Mouse (Mus musculus): Measurements from ENCODE around the gene Zfp986. TPM values are rescaled to one million over a fixed set of nuclear protein-coding genes. Genes with fewer than 3 reads are reported as not detected.
"Not testable (repeated sequence)": the region's sequence is repeated elsewhere in the genome, so short reads cannot be mapped to it uniquely, and the experiment has no call there.

The Zfp986 gene
- polyA plus RNA-seq (2014; fragmentation: Nextera tagmentation; extraction: Ambion mirVana) = not detected in 2 replicates

GRCm38 (mm10) chr4:145868494-145868893 is at the start of gene Zfp986:
Gene Zfp986, plus strand, starts transcription at chr4:145868794.
- not testable (repeated sequence) for H3K4me1 ChIP-seq (ENCODE audit: control insufficient read depth, insufficient read depth, low read length); H3K9ac ChIP-seq (replicated peaks; ENCODE audit: low read length); H3K27ac ChIP-seq (replicated peaks; ENCODE audit: low read depth, low read length); H3K9me3 ChIP-seq (replicated peaks; ENCODE audit: control insufficient read depth, low read length); H3K4me2 ChIP-seq (ENCODE audit: low read depth, low read length); H3K36me3 ChIP-seq (replicated peaks; ENCODE audit: control insufficient read depth, insufficient read depth, low read depth, low read length); H3K27me3 ChIP-seq (ENCODE audit: control insufficient read depth, insufficient read depth, low read length); H3K4me3 ChIP-seq (ENCODE audit: low read depth, low read length); ATAC-seq (replicated peaks; ENCODE audit: insufficient number of reproducible peaks, low FRiP score, low TSS enrichment, low read depth); DNase-seq (ENCODE audit: low spot score)
- WGBS = 79% methylated on average over 3 of the region's 3 CpGs

- H3K9ac ChIP-seq (replicated peaks; ENCODE audit: low read length); H3K4me2 ChIP-seq (ENCODE audit: low read depth, low read length); H3K4me3 ChIP-seq (ENCODE audit: low read depth, low read length); H3K27me3 ChIP-seq (ENCODE audit: control insufficient read depth, insufficient read depth, low read length); H3K36me3 ChIP-seq (replicated peaks; ENCODE audit: control insufficient read depth, insufficient read depth, low read depth, low read length); DNase-seq (ENCODE audit: low spot score); H3K4me1 ChIP-seq (ENCODE audit: control insufficient read depth, insufficient read depth, low read length); H3K9me3 ChIP-seq (replicated peaks; ENCODE audit: control insufficient read depth, low read length); H3K27ac ChIP-seq (replicated peaks; ENCODE audit: low read depth, low read length): not testable (repeated sequence)
- no CpG with 5 or more reads among the region's 2 CpGs for WGBS
- peak; percentile 68 for ATAC-seq (replicated peaks; ENCODE audit: insufficient number of reproducible peaks, low FRiP score, low TSS enrichment, low read depth)
These were observed 48.6 kb upstream of the Zfp986 start for GRCm38 (mm10) chr4:145819946-145820345.

- H3K4me2 ChIP-seq (ENCODE audit: low read depth, low read length); H3K4me1 ChIP-seq (ENCODE audit: control insufficient read depth, insufficient read depth, low read length); H3K4me3 ChIP-seq (ENCODE audit: low read depth, low read length); H3K9ac ChIP-seq (replicated peaks; ENCODE audit: low read length); H3K27ac ChIP-seq (replicated peaks; ENCODE audit: low read depth, low read length); H3K27me3 ChIP-seq (ENCODE audit: control insufficient read depth, insufficient read depth, low read length); H3K9me3 ChIP-seq (replicated peaks; ENCODE audit: control insufficient read depth, low read length); ATAC-seq (replicated peaks; ENCODE audit: insufficient number of reproducible peaks, low FRiP score, low TSS enrichment, low read depth); H3K36me3 ChIP-seq (replicated peaks; ENCODE audit: control insufficient read depth, insufficient read depth, low read depth, low read length); DNase-seq (ENCODE audit: low spot score): not testable (repeated sequence)
- WGBS = 93% methylated on average over 3 of the region's 8 CpGs
These were observed 43.0 kb upstream of the Zfp986 start for GRCm38 (mm10) chr4:145825606-145826005.

- WGBS = 90% methylated on average over 1 of the region's 14 CpGs
- not testable (repeated sequence) for H3K36me3 ChIP-seq (replicated peaks; ENCODE audit: control insufficient read depth, insufficient read depth, low read depth, low read length); H3K4me3 ChIP-seq (ENCODE audit: low read depth, low read length)
These were observed 37.1 kb upstream of the Zfp986 start for GRCm38 (mm10) chr4:145831328-145832062.

GRCm38 (mm10) chr4:145836300-145836862 is 32.2 kb upstream of the Zfp986 start:
- H3K27me3 ChIP-seq (ENCODE audit: control insufficient read depth, insufficient read depth, low read length); H3K4me2 ChIP-seq (ENCODE audit: low read depth, low read length); H3K27ac ChIP-seq (replicated peaks; ENCODE audit: low read depth, low read length); H3K9ac ChIP-seq (replicated peaks; ENCODE audit: low read length); H3K36me3 ChIP-seq (replicated peaks; ENCODE audit: control insufficient read depth, insufficient read depth, low read depth, low read length); H3K4me3 ChIP-seq (ENCODE audit: low read depth, low read length); DNase-seq (ENCODE audit: low spot score); H3K4me1 ChIP-seq (ENCODE audit: control insufficient read depth, insufficient read depth, low read length); H3K9me3 ChIP-seq (replicated peaks; ENCODE audit: control insufficient read depth, low read length): not testable (repeated sequence)
- ATAC-seq (replicated peaks; ENCODE audit: insufficient number of reproducible peaks, low FRiP score, low TSS enrichment, low read depth) = peak; percentile 50
- 97% methylated on average over 3 of the region's 18 CpGs for WGBS

More at GRCm38 (mm10) chr4:145831328-145832062, 37.1 kb upstream of the Zfp986 start:
- not testable (repeated sequence) for H3K4me2 ChIP-seq (ENCODE audit: low read depth, low read length); H3K9me3 ChIP-seq (replicated peaks; ENCODE audit: control insufficient read depth, low read length); H3K4me1 ChIP-seq (ENCODE audit: control insufficient read depth, insufficient read depth, low read length); H3K27me3 ChIP-seq (ENCODE audit: control insufficient read depth, insufficient read depth, low read length); DNase-seq (ENCODE audit: low spot score); H3K9ac ChIP-seq (replicated peaks; ENCODE audit: low read length); H3K27ac ChIP-seq (replicated peaks; ENCODE audit: low read depth, low read length)
- ATAC-seq (replicated peaks; ENCODE audit: insufficient number of reproducible peaks, low FRiP score, low TSS enrichment, low read depth) = peak; percentile 50; the same call in 1 of the 2 replicates

GRCm38 (mm10) chr4:145836863-145837440 is 31.6 kb upstream of the Zfp986 start:
- not testable (repeated sequence) for H3K9me3 ChIP-seq (replicated peaks; ENCODE audit: control insufficient read depth, low read length); H3K4me1 ChIP-seq (ENCODE audit: control insufficient read depth, insufficient read depth, low read length); H3K4me3 ChIP-seq (ENCODE audit: low read depth, low read length); H3K27ac ChIP-seq (replicated peaks; ENCODE audit: low read depth, low read length); H3K4me2 ChIP-seq (ENCODE audit: low read depth, low read length); DNase-seq (ENCODE audit: low spot score); H3K27me3 ChIP-seq (ENCODE audit: control insufficient read depth, insufficient read depth, low read length); H3K9ac ChIP-seq (replicated peaks; ENCODE audit: low read length); H3K36me3 ChIP-seq (replicated peaks; ENCODE audit: control insufficient read depth, insufficient read depth, low read depth, low read length)
- ATAC-seq (replicated peaks; ENCODE audit: insufficient number of reproducible peaks, low FRiP score, low TSS enrichment, low read depth) = peak; percentile 87
- 58% methylated on average over 45 of the region's 75 CpGs for WGBS

GRCm38 (mm10) chr4:145846793-145847192 is 21.8 kb upstream of the Zfp986 start:
- H3K27ac ChIP-seq (replicated peaks; ENCODE audit: low read depth, low read length); H3K36me3 ChIP-seq (replicated peaks; ENCODE audit: control insufficient read depth, insufficient read depth, low read depth, low read length); H3K4me2 ChIP-seq (ENCODE audit: low read depth, low read length); H3K4me1 ChIP-seq (ENCODE audit: control insufficient read depth, insufficient read depth, low read length); H3K9me3 ChIP-seq (replicated peaks; ENCODE audit: control insufficient read depth, low read length); H3K27me3 ChIP-seq (ENCODE audit: control insufficient read depth, insufficient read depth, low read length); DNase-seq (ENCODE audit: low spot score); H3K9ac ChIP-seq (replicated peaks; ENCODE audit: low read length); H3K4me3 ChIP-seq (ENCODE audit: low read depth, low read length): not testable (repeated sequence)
- peak; percentile 68 for ATAC-seq (replicated peaks; ENCODE audit: insufficient number of reproducible peaks, low FRiP score, low TSS enrichment, low read depth)

Measured in embryonic facial prominence, embryonic 11.5 days (tissue).